Mouse (Mus musculus) heart, embryonic 11.5 days (tissue): ENCODE data around the gene Trpm8. TPM values are rescaled to one million over a fixed set of nuclear protein-coding genes. Genes with fewer than 3 reads are reported as not detected.

Experiments used
- ATAC-seq: fragments of 200-750 bp; cut with Nextera tagmentation; replicated peaks from 2 replicates; pipeline ENCODE4 v1.8.0; 2017; ENCODE audit warnings: moderate library complexity; ENCODE audit not compliant: insufficient number of reproducible peaks, low FRiP score, low TSS enrichment
- H3K27ac ChIP-seq: fragments of 300-500 bp; sonication (generic); 2 replicates; pipeline ENCODE4 v1.5.1; 2014; ENCODE audit warnings: mild to moderate bottlenecking, low read depth, low read length
- H3K27me3 ChIP-seq: fragments of 300-500 bp; sonication (generic); 2 replicates; pipeline ENCODE4 v1.6.1; 2014; ENCODE audit warnings: mild to moderate bottlenecking, low read length, mixed read lengths; ENCODE audit not compliant: control insufficient read depth, insufficient read depth
- H3K36me3 ChIP-seq: fragments of 300-500 bp; sonication (generic); 2 replicates; pipeline ENCODE4 v1.6.1; 2014; ENCODE audit warnings: mild to moderate bottlenecking, low read length, moderate library complexity, mixed read lengths; ENCODE audit not compliant: control insufficient read depth, insufficient read depth
- H3K4me1 ChIP-seq: fragments of 300-500 bp; sonication (generic); 2 replicates; pipeline ENCODE4 v1.6.1; 2014; ENCODE audit warnings: low read length; ENCODE audit not compliant: control insufficient read depth, insufficient read depth
- H3K4me2 ChIP-seq: fragments of 300-500 bp; sonication (generic); 2 replicates; pipeline ENCODE4 v1.6.1; 2014; ENCODE audit warnings: mild to moderate bottlenecking, moderate library complexity
- H3K4me3 ChIP-seq: fragments of 300-500 bp; sonication (generic); 2 replicates; pipeline ENCODE4 v1.5.1; 2014; ENCODE audit warnings: low read depth, low read length
- H3K9ac ChIP-seq: fragments of 300-500 bp; sonication (generic); 2 replicates; pipeline ENCODE4 v1.6.1; 2014; ENCODE audit warnings: mild to moderate bottlenecking, low read depth, low read length, moderate library complexity
- H3K9me3 ChIP-seq: fragments of 300-500 bp; sonication (generic); replicated peaks from 2 replicates; pipeline ENCODE4 v1.6.1; 2016; ENCODE audit warnings: low read length; ENCODE audit not compliant: control insufficient read depth
- WGBS: fragments of 180-500 bp; shearing (Covaris S2); extraction: QIAGEN DNeasy Blood & Tissue Kit; methylation state at CpG from one replicate; pipeline ENCODE4 v1.1.7; 2014; ENCODE audit not compliant: insufficient replicate concordance; 5-methylcytosine and 5-hydroxymethylcytosine counted together
- polyA plus RNA-seq: library from polyadenylated mRNA; unstranded; fragments of >200 nt; fragmentation: Nextera tagmentation; extraction: Ambion mirVana; gene quantifications from 2 replicates; pipeline ENCODE4 v1.2.1, GENCODE M21; 2014

Trpm8 gene
- polyA plus RNA-seq, 1 experiment from 2014 or later, result 0.10 TPM

- no peak for ATAC-seq
- H3K4me3 ChIP-seq, result no peak overlapping the region
- no peaks in the 10 kb centered on the region for H3K27me3 ChIP-seq
- no peak overlapping the region for H3K27ac ChIP-seq
- H3K9me3 ChIP-seq, result peaks cover 54% of the 10 kb centered on the region
- no peak overlapping the region for H3K4me2 ChIP-seq
- H3K9ac ChIP-seq, result no peak overlapping the region
- H3K36me3 ChIP-seq, result no peaks in the 10 kb centered on the region
- H3K4me1 ChIP-seq, result no peaks in the 10 kb centered on the region
- WGBS, result 59% methylated on average over 3 of the region's 3 CpGs
Observed at GRCm38 (mm10) chr1:88282301-88282700, 4.8 kb downstream of the Trpm8 start.

- no peak for ATAC-seq
- no peak overlapping the region for H3K27ac ChIP-seq
- H3K4me2 ChIP-seq, result no peak overlapping the region
- H3K9me3 ChIP-seq, result peaks cover 64% of the 10 kb centered on the region
- H3K4me1 ChIP-seq, result no peaks in the 10 kb centered on the region
- no peaks in the 10 kb centered on the region for H3K27me3 ChIP-seq
- no peak overlapping the region for H3K9ac ChIP-seq
- no peak overlapping the region for H3K4me3 ChIP-seq
- no peaks in the 10 kb centered on the region for H3K36me3 ChIP-seq
- 71% methylated on average over 15 of the region's 15 CpGs for WGBS
Observed at GRCm38 (mm10) chr1:88283376-88284227, 6.1 kb downstream of the Trpm8 start.

GRCm38 (mm10) chr1:88284228-88284945, 6.9 kb downstream of the Trpm8 start:
- H3K4me1 ChIP-seq, result no peaks in the 10 kb centered on the region
- WGBS, result 56% methylated on average over 10 of the region's 10 CpGs
- no peaks in the 10 kb centered on the region for H3K27me3 ChIP-seq
- H3K9ac ChIP-seq, result no peak overlapping the region
- peaks cover 69% of the 10 kb centered on the region for H3K9me3 ChIP-seq
- H3K4me2 ChIP-seq, result no peak overlapping the region
- no peaks in the 10 kb centered on the region for H3K36me3 ChIP-seq
- no peak overlapping the region for H3K4me3 ChIP-seq
- ATAC-seq, result peak; percentile 25; the same call in 1 of the 2 replicates
- H3K27ac ChIP-seq, result no peak overlapping the region

GRCm38 (mm10) chr1:88284946-88285320, 7.5 kb downstream of the Trpm8 start:
- H3K27me3 ChIP-seq, result no peaks in the 10 kb centered on the region

GRCm38 (mm10) chr1:88285652-88286051, 8.2 kb downstream of the Trpm8 start:
- 61% methylated on average over 5 of the region's 5 CpGs for WGBS
- H3K4me1 ChIP-seq, result no peaks in the 10 kb centered on the region
- H3K27ac ChIP-seq, result no peak overlapping the region
- H3K9ac ChIP-seq, result no peak overlapping the region
- no peaks in the 10 kb centered on the region for H3K36me3 ChIP-seq
- no peak overlapping the region for H3K4me2 ChIP-seq
- H3K4me3 ChIP-seq, result no peak overlapping the region
- H3K9me3 ChIP-seq, result peaks cover 74% of the 10 kb centered on the region
- no peaks in the 10 kb centered on the region for H3K27me3 ChIP-seq
- ATAC-seq, result no peak

More at GRCm38 (mm10) chr1:88284946-88285320, 7.5 kb downstream of the Trpm8 start:
- H3K36me3 ChIP-seq, result no peaks in the 10 kb centered on the region
- no peak overlapping the region for H3K9ac ChIP-seq
- ATAC-seq, result no peak
- no peak overlapping the region for H3K27ac ChIP-seq
- H3K9me3 ChIP-seq, result peaks cover 69% of the 10 kb centered on the region
- no peaks in the 10 kb centered on the region for H3K4me1 ChIP-seq
- 54% methylated on average over 7 of the region's 7 CpGs for WGBS
- no peak overlapping the region for H3K4me3 ChIP-seq
- no peak overlapping the region for H3K4me2 ChIP-seq

GRCm38 (mm10) chr1:88286136-88286845, 8.8 kb downstream of the Trpm8 start:
- 74% methylated on average over 15 of the region's 15 CpGs for WGBS
- Histone ChIP-seq H3K27me3 (no peaks in the 10 kb centered on the region), H3K9me3 (peaks cover 78% of the 10 kb centered on the region), H3K27ac (no peak overlapping the region), H3K36me3 (no peaks in the 10 kb centered on the region), H3K4me2 (no peak overlapping the region), H3K4me3 (no peak overlapping the region), H3K4me1 (no peaks in the 10 kb centered on the region), H3K9ac (no peak overlapping the region)
- ATAC-seq, result no peak

- H3K9ac ChIP-seq, result no peak overlapping the region
- H3K9me3 ChIP-seq, result peaks cover 82% of the 10 kb centered on the region
- H3K4me2 ChIP-seq, result no peak overlapping the region
- 66% methylated on average over 13 of the region's 13 CpGs for WGBS
- H3K36me3 ChIP-seq, result no peaks in the 10 kb centered on the region
- H3K4me1 ChIP-seq, result no peaks in the 10 kb centered on the region
- H3K4me3 ChIP-seq, result no peak overlapping the region
- H3K27ac ChIP-seq, result no peak overlapping the region
- no peaks in the 10 kb centered on the region for H3K27me3 ChIP-seq
- 0 out of 2 replicates have a peak, but pooled peaks have one; percentile 8 for ATAC-seq
Observed at GRCm38 (mm10) chr1:88286887-88287696, 9.6 kb downstream of the Trpm8 start.

- Histone ChIP-seq H3K36me3 (no peaks in the 10 kb centered on the region), H3K9ac (no peak overlapping the region), H3K4me2 (no peak overlapping the region), H3K27ac (no peak overlapping the region), H3K4me3 (no peak overlapping the region), H3K4me1 (no peaks in the 10 kb centered on the region), H3K9me3 (peaks cover 82% of the 10 kb centered on the region), H3K27me3 (no peaks in the 10 kb centered on the region)
- WGBS, result 31% methylated on average over 5 of the region's 5 CpGs
- ATAC-seq, result no peak
Observed at GRCm38 (mm10) chr1:88287697-88287980, 10.2 kb downstream of the Trpm8 start.
